Mouse (Mus musculus) v-Abl transformed pro-B cells (cell line): Measurements from ENCODE around the gene Gm2115.

Source experiments
- in situ Hi-C, 2 experiments: fragments of 400-800 bp; cut with MboI; formaldehyde crosslinking; loops; one replicate each; pipeline ENCODE4 v1.15.1; 2025; ENCODE audit not compliant: unreplicated experiment in 2 of 2

Gene Gm2115

GRCm38 (mm10) chr7:84585086-84585485, 56.3 kb downstream of the Gm2115 start:
- in situ Hi-C loops = no loop called here

GRCm38 (mm10) chr7:84586360-84587100, 57.8 kb downstream of the Gm2115 start:
- in situ Hi-C loops = no loop called here

- in situ Hi-C loops = no loop called here
Measured at GRCm38 (mm10) chr7:84587101-84587783, 58.5 kb downstream of the Gm2115 start.

GRCm38 (mm10) chr7:84590622-84591021, 61.9 kb downstream of the Gm2115 start:
- in situ Hi-C loops = loop anchor here (5.0 to 10.0 kb wide), 2 partner anchors 154 to 187 kb away; no protein-coding TSS in a partner anchor

GRCm38 (mm10) chr7:84591347-84591746, 62.6 kb downstream of the Gm2115 start:
- in situ Hi-C loops = loop anchor here (5.0 to 10.0 kb wide), 2 partner anchors 153 to 186 kb away; no protein-coding TSS in a partner anchor

GRCm38 (mm10) chr7:84594087-84594916, 65.5 kb downstream of the Gm2115 start:
- in situ Hi-C loops = loop anchor here (5.0 to 10.0 kb wide), 2 partner anchors 150 to 183 kb away; no protein-coding TSS in a partner anchor

GRCm38 (mm10) chr7:84594917-84595303, 66.2 kb downstream of the Gm2115 start:
- in situ Hi-C loops = loop anchor here (5.0 to 10.0 kb wide), 2 partner anchors 150 to 182 kb away; no protein-coding TSS in a partner anchor

- in situ Hi-C loops = loop anchor here (10.0 kb wide), 1 partner anchor 149 kb away; no protein-coding TSS in a partner anchor
Measured at GRCm38 (mm10) chr7:84596002-84596401, 67.2 kb downstream of the Gm2115 start.

- in situ Hi-C loops = loop anchor here (10.0 kb wide), 1 partner anchor 148 kb away; no protein-coding TSS in a partner anchor
Measured at GRCm38 (mm10) chr7:84596633-84597032, 67.9 kb downstream of the Gm2115 start.

- in situ Hi-C loops = loop anchor here in 1 of 2 experiments (25.0 kb wide), 1 partner anchor 688 kb away; no protein-coding TSS in a partner anchor
Measured at GRCm38 (mm10) chr7:84600631-84601030, 71.9 kb downstream of the Gm2115 start.

- in situ Hi-C loops = loop anchor here in 1 of 2 experiments (25.0 kb wide), 1 partner anchor 689 kb away; no protein-coding TSS in a partner anchor
Measured at GRCm38 (mm10) chr7:84601331-84601730, 72.6 kb downstream of the Gm2115 start.

GRCm38 (mm10) chr7:84604501-84604900, 75.7 kb downstream of the Gm2115 start:
- in situ Hi-C loops = loop anchor here in 1 of 2 experiments (25.0 kb wide), 1 partner anchor 692 kb away; no protein-coding TSS in a partner anchor

- in situ Hi-C loops = loop anchor here in 1 of 2 experiments (25.0 kb wide), 1 partner anchor 693 kb away; no protein-coding TSS in a partner anchor
Measured at GRCm38 (mm10) chr7:84605033-84605687, 76.4 kb downstream of the Gm2115 start.

GRCm38 (mm10) chr7:84605704-84606292, 77.0 kb downstream of the Gm2115 start:
- in situ Hi-C loops = loop anchor here in 1 of 2 experiments (25.0 kb wide), 1 partner anchor 693 kb away; no protein-coding TSS in a partner anchor

GRCm38 (mm10) chr7:84606293-84606749, 77.6 kb downstream of the Gm2115 start, which contains the start of gene Fah:
Gene Fah, minus strand, starts transcription at chr7:84606722.
- in situ Hi-C loops = loop anchor here in 1 of 2 experiments (25.0 kb wide), 1 partner anchor 694 kb away; no protein-coding TSS in a partner anchor

- in situ Hi-C loops = loop anchor here in 1 of 2 experiments (25.0 kb wide), 1 partner anchor 699 kb away; no protein-coding TSS in a partner anchor
Measured at GRCm38 (mm10) chr7:84611609-84612008, 82.9 kb downstream of the Gm2115 start.

- in situ Hi-C loops = loop anchor here in 1 of 2 experiments (25.0 kb wide), 1 partner anchor 700 kb away; no protein-coding TSS in a partner anchor
Measured at GRCm38 (mm10) chr7:84612445-84612844, 83.7 kb downstream of the Gm2115 start.

GRCm38 (mm10) chr7:84618951-84619350, 90.2 kb downstream of the Gm2115 start:
- in situ Hi-C loops = loop anchor here in 1 of 2 experiments (25.0 kb wide), 1 partner anchor 707 kb away; no protein-coding TSS in a partner anchor
